Mouse (Mus musculus) myocyte (in vitro differentiated cells): ENCODE measurements around the gene Csad. TPM values are rescaled to one million over a fixed set of nuclear protein-coding genes. Genes with fewer than 3 reads are reported as not detected.

ENCODE experiments used
- H3K27me3 ChIP-seq: one replicate; pipeline ENCODE4 v1.6.1; 2011; ENCODE audit not compliant: control insufficient read depth, insufficient read depth, insufficient read length
- H3K36me3 ChIP-seq: one replicate; pipeline ENCODE4 v1.6.1; 2011; ENCODE audit not compliant: control insufficient read depth, insufficient read depth
- H3K4me2 ChIP-seq: one replicate; pipeline ENCODE4 v1.6.1; 2011; ENCODE audit warnings: low read depth, control low read depth
- H3K4me3 ChIP-seq: one replicate; pipeline ENCODE4 v1.5.1; 2011; ENCODE audit warnings: mild to moderate bottlenecking, control low read depth, moderate library complexity
- H3K79me2 ChIP-seq: one replicate; pipeline ENCODE4 v1.6.1; 2011; ENCODE audit not compliant: control insufficient read depth, insufficient read depth
- H3ac ChIP-seq: one replicate; pipeline ENCODE4 v1.6.1; 2011; ENCODE audit not compliant: control insufficient read depth, insufficient read length
- CEBPB ChIP-seq: IDR thresholded peaks from 2 replicates; pipeline ENCODE4 v1.6.1; 2011; ENCODE audit warnings: mild to moderate bottlenecking, moderate library complexity; ENCODE audit not compliant: poor library complexity, insufficient read depth, severe bottlenecking
- E2F4 ChIP-seq: IDR thresholded peaks from one replicate; pipeline ENCODE4 v1.6.1; 2011; ENCODE audit warnings: mild to moderate bottlenecking, control low read depth, moderate library complexity; ENCODE audit not compliant: insufficient read depth
- MAX ChIP-seq: IDR thresholded peaks from one replicate; pipeline ENCODE4 v1.6.1; 2011; ENCODE audit warnings: low read depth, mild to moderate bottlenecking, control low read depth
- MYOD1 ChIP-seq, 3 experiments: IDR thresholded peaks; one replicate each; pipeline ENCODE4 v1.6.1; 2011; ENCODE audit warnings: control low read depth in 2 of 3, low read depth in 2 of 3, mild to moderate bottlenecking in 2 of 3, moderate library complexity in 1 of 3; ENCODE audit not compliant: insufficient read length in 2 of 3, control insufficient read depth in 1 of 3
- MYOG ChIP-seq, 3 experiments: IDR thresholded peaks; one replicate each; pipeline ENCODE4 v1.6.1; 2011; ENCODE audit warnings: control low read depth in 2 of 3, low read depth in 2 of 3, mild to moderate bottlenecking in 2 of 3; ENCODE audit not compliant: insufficient read length in 2 of 3, control insufficient read depth in 1 of 3, insufficient read depth in 1 of 3
- POLR2A ChIP-seq: IDR thresholded peaks from one replicate; pipeline ENCODE4 v1.6.1; 2011; ENCODE audit warnings: low read depth, mild to moderate bottlenecking, control low read depth, moderate library complexity; ENCODE audit not compliant: insufficient read length
- POLR2AphosphoS2 ChIP-seq: IDR thresholded peaks from one replicate; pipeline ENCODE4 v1.6.1; 2011; ENCODE audit warnings: low read depth, control low read depth; ENCODE audit not compliant: insufficient read length
- REST ChIP-seq: IDR thresholded peaks from one replicate; pipeline ENCODE4 v1.6.1; 2011; ENCODE audit warnings: mild to moderate bottlenecking, control low read depth, moderate library complexity; ENCODE audit not compliant: insufficient read depth, insufficient read length
- SRF ChIP-seq: IDR thresholded peaks from one replicate; pipeline ENCODE4 v1.6.1; 2011; ENCODE audit warnings: low read depth; ENCODE audit not compliant: control insufficient read depth, insufficient read length
- TCF12 ChIP-seq: IDR thresholded peaks from one replicate; pipeline ENCODE4 v1.6.1; 2011; ENCODE audit warnings: mild to moderate bottlenecking, control low read depth; ENCODE audit not compliant: poor library complexity, insufficient read depth, severe bottlenecking
- TCF3 ChIP-seq: IDR thresholded peaks from one replicate; pipeline ENCODE4 v1.6.1; 2011; ENCODE audit warnings: low read depth, control low read depth; ENCODE audit not compliant: insufficient read length
- USF1 ChIP-seq: IDR thresholded peaks from one replicate; pipeline ENCODE4 v1.6.1; 2011; ENCODE audit warnings: low read depth, mild to moderate bottlenecking, control low read depth, moderate library complexity
- polyA plus RNA-seq: library from polyadenylated mRNA; unstranded; fragments of >200 nt; fragmentation: generic; extraction: Trizol; gene quantifications from one replicate; pipeline ENCODE4 v1.2.1, GENCODE M21; 2012; ENCODE audit warnings: missing spikeins

Gene Csad
- polyA plus RNA-seq, 1 experiment = 18.8 TPM

- H3K4me3 ChIP-seq = no peak overlapping the region
- H3ac ChIP-seq = no peak overlapping the region
- H3K79me2 ChIP-seq = no peaks in the 10 kb centered on the region
- H3K27me3 ChIP-seq = no peaks in the 10 kb centered on the region
- no peak for TF ChIP-seq TCF3
- no peak for TF ChIP-seq POLR2AphosphoS2
- no peak for TF ChIP-seq MAX
- no peak for TF ChIP-seq E2F4
- TF ChIP-seq MYOG (IDR thresholded peaks at IDR 0.05; ENCODE audit: control insufficient read depth in 1 of 3, insufficient read depth in 1 of 3, insufficient read length in 2 of 3, low read depth in 2 of 3) = no peak
- no peak for TF ChIP-seq POLR2A
- TF ChIP-seq SRF = no peak
- no peak for TF ChIP-seq USF1
- TF ChIP-seq MYOD1 (IDR thresholded peaks at IDR 0.05; ENCODE audit: control insufficient read depth in 1 of 3, insufficient read length in 2 of 3, low read depth in 2 of 3) = no peak
- no peak for TF ChIP-seq REST
- no peak for TF ChIP-seq TCF12
- TF ChIP-seq CEBPB = no peak
- no peaks in the 10 kb centered on the region for H3K36me3 ChIP-seq
- H3K4me2 ChIP-seq = no peak overlapping the region
Measured at GRCm38 (mm10) chr15:102179106-102179505, 25.4 kb downstream of the Csad start.

GRCm38 (mm10) chr15:102178279-102178678 is 26.2 kb downstream of the Csad start:
- TF ChIP-seq POLR2AphosphoS2 (no peak), E2F4 (no peak), TCF3 (no peak), MYOG (IDR thresholded peaks at IDR 0.05; ENCODE audit: control insufficient read depth in 1 of 3, insufficient read depth in 1 of 3, insufficient read length in 2 of 3, low read depth in 2 of 3) (no peak), SRF (no peak)
- Histone ChIP-seq H3K4me3 (no peak overlapping the region), H3K36me3 (no peaks in the 10 kb centered on the region)

GRCm38 (mm10) chr15:102177417-102177816 is 27.1 kb downstream of the Csad start:
- H3K36me3 ChIP-seq = no peaks in the 10 kb centered on the region
- H3K4me3 ChIP-seq = no peak overlapping the region
- no peaks in the 10 kb centered on the region for H3K79me2 ChIP-seq
- no peaks in the 10 kb centered on the region for H3K27me3 ChIP-seq
- TF ChIP-seq POLR2AphosphoS2 = no peak
- TF ChIP-seq USF1 = no peak
- no peak for TF ChIP-seq POLR2A
- TF ChIP-seq TCF12 = no peak
- no peak for TF ChIP-seq E2F4
- no peak for TF ChIP-seq MYOD1 (IDR thresholded peaks at IDR 0.05; ENCODE audit: control insufficient read depth in 1 of 3, insufficient read length in 2 of 3, low read depth in 2 of 3)
- no peak for TF ChIP-seq SRF
- no peak for TF ChIP-seq MYOG (IDR thresholded peaks at IDR 0.05; ENCODE audit: control insufficient read depth in 1 of 3, insufficient read depth in 1 of 3, insufficient read length in 2 of 3, low read depth in 2 of 3)
- H3K4me2 ChIP-seq = no peak overlapping the region
- no peak overlapping the region for H3ac ChIP-seq

More at GRCm38 (mm10) chr15:102178279-102178678, 26.2 kb downstream of the Csad start:
- Histone ChIP-seq H3K79me2 (no peaks in the 10 kb centered on the region), H3K27me3 (no peaks in the 10 kb centered on the region), H3K4me2 (no peak overlapping the region), H3ac (no peak overlapping the region)

GRCm38 (mm10) chr15:102176571-102177316 is 27.8 kb downstream of the Csad start:
- Histone ChIP-seq H3K79me2 (no peaks in the 10 kb centered on the region), H3K27me3 (no peaks in the 10 kb centered on the region), H3K36me3 (no peaks in the 10 kb centered on the region), H3ac (no peak overlapping the region), H3K4me3 (no peak overlapping the region), H3K4me2 (no peak overlapping the region)
- TF ChIP-seq CEBPB = no peak
- TF ChIP-seq MYOG (IDR thresholded peaks at IDR 0.05; ENCODE audit: control insufficient read depth in 1 of 3, insufficient read depth in 1 of 3, insufficient read length in 2 of 3, low read depth in 2 of 3) = no peak
- TF ChIP-seq E2F4 = no peak
- no peak for TF ChIP-seq SRF
- TF ChIP-seq MYOD1 (IDR thresholded peaks at IDR 0.05; ENCODE audit: control insufficient read depth in 1 of 3, insufficient read length in 2 of 3, low read depth in 2 of 3) = no peak
- TF ChIP-seq TCF12 = no peak
- TF ChIP-seq TCF3 = no peak
- TF ChIP-seq POLR2A = no peak
- no peak for TF ChIP-seq REST
- no peak for TF ChIP-seq USF1
- no peak for TF ChIP-seq POLR2AphosphoS2
- TF ChIP-seq MAX = no peak

GRCm38 (mm10) chr15:102175736-102176319 is 28.7 kb downstream of the Csad start:
- TF ChIP-seq CEBPB (no peak), TCF12 (no peak), SRF (no peak), POLR2AphosphoS2 (no peak), POLR2A (no peak), MYOG (IDR thresholded peaks at IDR 0.05; ENCODE audit: control insufficient read depth in 1 of 3, insufficient read depth in 1 of 3, insufficient read length in 2 of 3, low read depth in 2 of 3) (no peak), USF1 (no peak), TCF3 (no peak), MAX (no peak), REST (no peak)
- H3K4me3 ChIP-seq = no peak overlapping the region
- H3K36me3 ChIP-seq = no peaks in the 10 kb centered on the region
- no peaks in the 10 kb centered on the region for H3K27me3 ChIP-seq
- no peak overlapping the region for H3ac ChIP-seq
- H3K79me2 ChIP-seq = no peaks in the 10 kb centered on the region
- H3K4me2 ChIP-seq = no peak overlapping the region
